Mouse (Mus musculus) small intestine, adult 10 weeks (tissue): ENCODE measurements around the gene Serhl. TPM values are rescaled to one million over a fixed set of nuclear protein-coding genes. Genes with fewer than 3 reads are reported as not detected.

ENCODE experiments used
- polyA plus RNA-seq: library from polyadenylated mRNA; stranded (reverse); fragments of 350-450 nt; fragmentation: Illumina TruSeq; extraction: RNeasy Lipid Tissue Mini Kit (QIAGEN cat#74804); gene quantifications from one replicate; pipeline ENCODE4 v1.2.3, GENCODE M21; 2014; ENCODE audit warnings: low replicate concordance

Serhl gene
- polyA plus RNA-seq, result 5.9 TPM

GRCm38 (mm10) chr15:83089429-83089605 lies at the start of gene Serhl:
TSS of gene Serhl (plus strand) at chr15:83089506.

GRCm38 (mm10) chr15:83122566-83123145 lies 33.4 kb downstream of the Serhl start, which contains the start of gene Rrp7a:
TSS of gene Rrp7a (minus strand) at chr15:83122801.

GRCm38 (mm10) chr15:83149196-83150072 lies 60.1 kb downstream of the Serhl start, which contains the start of gene Poldip3:
TSS of gene Poldip3 (minus strand) at chr15:83149384.

Other genes with a start within 250 kb of the Serhl start
- gene Tcf20, start 101.6 kb upstream of the Serhl start, polyA plus RNA-seq, result 10.4 TPM
- gene Nfam1, start 56.2 kb upstream of the Serhl start, polyA plus RNA-seq, result 0.26 TPM
- gene Rrp7a, start 33.3 kb downstream of the Serhl start, polyA plus RNA-seq, result 0.67 TPM
- 15.9 TPM for gene Poldip3, start 59.9 kb downstream of the Serhl start, polyA plus RNA-seq
- gene Cyb5r3, start 83.1 kb downstream of the Serhl start, polyA plus RNA-seq, result 107 TPM
- gene A4galt, start 162.3 kb downstream of the Serhl start, polyA plus RNA-seq, result not detected